Mouse (Mus musculus) liver, adult (tissue): ENCODE data around the gene Ep300.

ENCODE experiments used
- GATA4 ChIP-seq: IDR thresholded peaks from 2 replicates; pipeline ENCODE4 v1.6.1; 2014; ENCODE audit warnings: mild to moderate bottlenecking, low read length; ENCODE audit not compliant: insufficient replicate concordance

Ep300 gene

GRCm38 (mm10) chr15:81670231-81670640 is 85.1 kb downstream of the Ep300 start:
- no peak for TF ChIP-seq GATA4

GRCm38 (mm10) chr15:81676637-81677036 is 91.5 kb downstream of the Ep300 start:
- no peak for TF ChIP-seq GATA4

GRCm38 (mm10) chr15:81680301-81680805 is 95.2 kb downstream of the Ep300 start:
- TF ChIP-seq GATA4 = no peak

GRCm38 (mm10) chr15:81693366-81693966 is 108.3 kb downstream of the Ep300 start:
- TF ChIP-seq GATA4 = no peak

GRCm38 (mm10) chr15:81693967-81694881 is 109.1 kb downstream of the Ep300 start:
- TF ChIP-seq GATA4 = no peak; the same call in 1 of the 2 replicates

GRCm38 (mm10) chr15:81694891-81695290 is 109.7 kb downstream of the Ep300 start:
- no peak for TF ChIP-seq GATA4

- no peak for TF ChIP-seq GATA4
Measured at GRCm38 (mm10) chr15:81697175-81697574, 112.0 kb downstream of the Ep300 start, which contains the start of gene Chadl. Gene Chadl, minus strand, starts transcription at chr15:81697287.

GRCm38 (mm10) chr15:81697847-81698246 is 112.7 kb downstream of the Ep300 start:
- TF ChIP-seq GATA4 = no peak

- TF ChIP-seq GATA4 = no peak
Measured at GRCm38 (mm10) chr15:81698532-81698931, 113.4 kb downstream of the Ep300 start.

GRCm38 (mm10) chr15:81700161-81700560 is 115.0 kb downstream of the Ep300 start:
- TF ChIP-seq GATA4 = no peak

- no peak for TF ChIP-seq GATA4
Measured at GRCm38 (mm10) chr15:81700601-81701000, 115.5 kb downstream of the Ep300 start.
